Comparison of ENCODE assay signal across 8 mouse cellular contexts in genomic region chr11:86840511-86841154, GRCm38 (mm10). TPM values are rescaled to one million over a fixed set of nuclear protein-coding genes. Genes with fewer than 3 reads are reported as not detected.
DNase-seq lines count a peak whose midpoint lies in the region; ATAC-seq and TF ChIP-seq lines count a peak whose summit lies in the region.

No protein-coding gene starts in this region.

- peaks cover 26% of the 10 kb centered on the region for H3K4me1 ChIP-seq in forebrain, embryonic 12.5 days
- peaks cover 10% of the 10 kb centered on the region for H3K4me1 ChIP-seq in heart, postnatal 0 days (ENCODE audit: control insufficient read depth, insufficient read depth)

- H3K9ac ChIP-seq in forebrain, embryonic 12.5 days, result no peak overlapping the region
- H3K9ac ChIP-seq in heart, postnatal 0 days (replicated peaks; ENCODE audit: low read depth, low read length), result 0 out of 2 replicates have a peak overlapping the region, but pooled peaks have one; percentile 5

- no peak for TF ChIP-seq CTCF in heart, postnatal 0 days (IDR thresholded peaks at IDR 0.05; ENCODE audit: low read depth)

- H3K4me3 ChIP-seq in forebrain, embryonic 12.5 days (replicated peaks), result no peak overlapping the region
- H3K4me3 ChIP-seq in heart, postnatal 0 days (ENCODE audit: low read depth, low read length), result no peak overlapping the region

- TF ChIP-seq EP300 in heart, postnatal 0 days (IDR thresholded peaks at IDR 0.05; ENCODE audit: low read depth), result no peak

- peak; percentile 77 for DNase-seq in ovary, adult 18-20 months (ENCODE audit: low spot score)
- no peak for DNase-seq in ovary, postnatal 10 days (ENCODE audit: low spot score)
- peak; percentile 73 for DNase-seq in heart, postnatal 0 days (ENCODE audit: low spot score)
- DNase-seq in kidney, postnatal 25 days, result peak; percentile 86 to 89
- peak; percentile 14 for DNase-seq in naive thymus-derived CD4-positive, alpha-beta T cell, adult 2 months (ENCODE audit: low read depth)
- no peak for DNase-seq in left cerebral cortex, adult 8-10 months (ENCODE audit: low spot score in 2 of 2)

- H3K36me3 ChIP-seq in forebrain, embryonic 12.5 days (replicated peaks), result no peaks in the 10 kb centered on the region
- no peaks in the 10 kb centered on the region for H3K36me3 ChIP-seq in heart, postnatal 0 days (replicated peaks; ENCODE audit: control insufficient read depth, insufficient read depth, low read length)

- no peaks in the 10 kb centered on the region for H3K27me3 ChIP-seq in forebrain, embryonic 12.5 days
- H3K27me3 ChIP-seq in heart, postnatal 0 days (ENCODE audit: control insufficient read depth, insufficient read depth, low read length), result no peaks in the 10 kb centered on the region

- 4% methylated on average over 3 of the region's 3 CpGs for WGBS in forebrain, embryonic 12.5 days
- WGBS in heart, postnatal 0 days, result 4% methylated on average over 3 of the region's 3 CpGs

- no peak overlapping the region for H3K4me2 ChIP-seq in forebrain, embryonic 12.5 days
- no peak overlapping the region for H3K4me2 ChIP-seq in heart, postnatal 0 days (ENCODE audit: low read depth, low read length)

- peak; percentile 36; the same call in 1 of the 2 replicates for ATAC-seq in forebrain, embryonic 12.5 days (ENCODE audit: low FRiP score)
- peak; percentile 78 for ATAC-seq in heart, postnatal 0 days (ENCODE audit: insufficient read depth, low read depth)
- no peak for ATAC-seq in megakaryocyte, adult 5-6 weeks (ENCODE audit: poor library complexity, severe bottlenecking)

- H3K27ac ChIP-seq in forebrain, embryonic 12.5 days, result peak overlapping the region; percentile 84
- H3K27ac ChIP-seq in heart, postnatal 0 days (ENCODE audit: low read depth), result peak overlapping the region; percentile 44

- H3K9me3 ChIP-seq in forebrain, embryonic 12.5 days, result no peaks in the 10 kb centered on the region
- H3K9me3 ChIP-seq in heart, postnatal 0 days (replicated peaks; ENCODE audit: control insufficient read depth, low read length), result no peaks in the 10 kb centered on the region

RNA-seq across cellular contexts. Expression of gene Dhx40, which starts 33.1 kb away (rescaled TPM):
- polyA plus RNA-seq in forebrain, embryonic 12.5 days (2016; fragmentation: Nextera tagmentation; extraction: Ambion mirVana), result 44.0 and 48.2 TPM in 2 replicates
- total RNA-seq in heart, postnatal 0 days (2014; rRNA removed; ENCODE audit: low replicate concordance), result 7.8 and 21.9 TPM in 2 replicates
- 10.2 and 11.7 TPM in 2 replicates for polyA plus RNA-seq in heart, postnatal 0 days (2015; fragmentation: Nextera tagmentation; extraction: Ambion mirVana)
- total RNA-seq in left cerebral cortex, adult 8-10 months (2022), result 10 to 100 TPM; 20.0 to 23.2 (median 20.8) TPM
- total RNA-seq in megakaryocyte, adult 5-6 weeks (2015), result 36.4 and 38.1 TPM in 2 replicates
- 42.5 and 42.8 TPM in 2 replicates for total RNA-seq in megakaryocyte, adult 5-6 weeks (2017)

Comparison
In these comparisons a context has a peak if more than half of its experiments do, and no peak if none do; other contexts are left out.
1. DNase-seq: peak in ovary, adult 18-20 months (single experiment), heart, postnatal 0 days (single experiment), kidney, postnatal 25 days (2 of 2) and naive thymus-derived CD4-positive, alpha-beta T cell, adult 2 months (single experiment); none in ovary, postnatal 10 days (single experiment) and left cerebral cortex, adult 8-10 months (0 of 2).